Mouse (Mus musculus) limb, embryonic 10.5 days (tissue): Measurements from ENCODE around the gene Wars. TPM values are rescaled to one million over a fixed set of nuclear protein-coding genes. Genes with fewer than 3 reads are reported as not detected.

ENCODE experiments used
- DNase-seq: peaks from one replicate; pipeline ENCODE4 v3.0.0-alpha.2; 2017; ENCODE audit warnings: low spot score
- H3K27ac ChIP-seq: fragments of 300-500 bp; sonication (generic); 2 replicates; pipeline ENCODE4 v1.5.1; 2016; ENCODE audit warnings: mild to moderate bottlenecking
- H3K27me3 ChIP-seq: fragments of 300-500 bp; sonication (generic); 2 replicates; pipeline ENCODE4 v1.6.1; 2016; ENCODE audit warnings: low read depth, mild to moderate bottlenecking; ENCODE audit not compliant: poor library complexity, severe bottlenecking
- H3K36me3 ChIP-seq: fragments of 300-500 bp; sonication (generic); 2 replicates; pipeline ENCODE4 v1.6.1; 2016; ENCODE audit warnings: mild to moderate bottlenecking, moderate library complexity
- H3K4me1 ChIP-seq: fragments of 300-500 bp; sonication (generic); 2 replicates; pipeline ENCODE4 v1.6.1; 2016
- H3K4me3 ChIP-seq: fragments of 300-500 bp; sonication (generic); 2 replicates; pipeline ENCODE4 v1.5.1; 2016; ENCODE audit warnings: mild to moderate bottlenecking, moderate library complexity
- H3K9me3 ChIP-seq: fragments of 300-500 bp; sonication (generic); replicated peaks from 2 replicates; pipeline ENCODE4 v1.6.1; 2016; ENCODE audit warnings: mild to moderate bottlenecking
- WGBS: fragments of 180-500 bp; shearing (Covaris S2); methylation state at CpG from one replicate; pipeline ENCODE4 v1.1.7; 2016; 5-methylcytosine and 5-hydroxymethylcytosine counted together
- polyA plus RNA-seq: library from polyadenylated mRNA; unstranded; fragments of >200 nt; fragmentation: Nextera tagmentation; extraction: Ambion mirVana; gene quantifications from 2 replicates; pipeline ENCODE4 v1.2.1, GENCODE M21; 2016

Gene Wars
- polyA plus RNA-seq: 138 and 157 TPM in 2 replicates

DNA sequence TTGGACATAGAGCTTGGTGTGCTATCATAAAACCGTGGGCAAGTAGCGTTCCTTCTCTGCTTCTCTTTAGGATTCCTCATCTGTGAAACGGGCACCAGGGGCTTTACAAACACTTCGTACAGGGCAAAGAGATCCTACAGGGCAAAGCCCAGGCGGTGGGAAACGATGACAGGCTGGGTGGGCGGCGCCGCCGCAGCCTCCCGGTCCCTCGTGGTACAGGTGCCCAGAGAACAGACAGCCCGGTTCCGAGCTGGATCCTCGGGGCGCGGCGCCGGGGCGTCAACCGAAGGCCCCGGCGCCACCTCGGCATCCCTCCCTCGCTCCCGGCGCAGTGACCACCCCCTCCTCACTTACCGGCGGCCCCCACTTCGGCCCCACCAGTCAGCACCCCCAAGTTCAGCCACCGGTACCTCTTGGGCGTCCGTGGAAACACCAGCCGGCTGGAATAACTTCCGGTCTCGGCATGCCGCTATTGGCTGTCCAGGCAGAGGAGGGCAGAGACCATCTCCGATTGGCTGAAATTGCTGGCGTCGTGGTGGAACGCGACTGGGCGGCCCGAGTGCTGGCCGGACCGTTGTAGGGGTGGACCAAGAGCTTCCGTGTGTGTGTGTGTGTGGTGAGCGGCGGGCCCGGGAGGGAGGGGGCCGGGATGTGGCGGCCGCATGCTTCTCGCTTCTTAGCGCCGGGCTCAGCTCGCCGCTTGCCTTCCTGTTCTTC is at the start of gene Wars:
TSS of gene Wars (minus strand) at position 460 of the 717 bp plus-strand sequence.
- Histone ChIP-seq H3K36me3 (peaks cover 30% of the 10 kb centered on the region), H3K27ac (peak within 1 kb of the TSS; percentile 88), H3K9me3 (no peaks in the 10 kb centered on the region), H3K27me3 (no peaks in the 10 kb centered on the region), H3K4me1 (peaks cover 16% of the 10 kb centered on the region), H3K4me3 (peak within 1 kb of the TSS; percentile 93)
- under 1% methylated on average over 58 of the region's 58 CpGs for WGBS
- DNase-seq: peak; percentile 97

DNA sequence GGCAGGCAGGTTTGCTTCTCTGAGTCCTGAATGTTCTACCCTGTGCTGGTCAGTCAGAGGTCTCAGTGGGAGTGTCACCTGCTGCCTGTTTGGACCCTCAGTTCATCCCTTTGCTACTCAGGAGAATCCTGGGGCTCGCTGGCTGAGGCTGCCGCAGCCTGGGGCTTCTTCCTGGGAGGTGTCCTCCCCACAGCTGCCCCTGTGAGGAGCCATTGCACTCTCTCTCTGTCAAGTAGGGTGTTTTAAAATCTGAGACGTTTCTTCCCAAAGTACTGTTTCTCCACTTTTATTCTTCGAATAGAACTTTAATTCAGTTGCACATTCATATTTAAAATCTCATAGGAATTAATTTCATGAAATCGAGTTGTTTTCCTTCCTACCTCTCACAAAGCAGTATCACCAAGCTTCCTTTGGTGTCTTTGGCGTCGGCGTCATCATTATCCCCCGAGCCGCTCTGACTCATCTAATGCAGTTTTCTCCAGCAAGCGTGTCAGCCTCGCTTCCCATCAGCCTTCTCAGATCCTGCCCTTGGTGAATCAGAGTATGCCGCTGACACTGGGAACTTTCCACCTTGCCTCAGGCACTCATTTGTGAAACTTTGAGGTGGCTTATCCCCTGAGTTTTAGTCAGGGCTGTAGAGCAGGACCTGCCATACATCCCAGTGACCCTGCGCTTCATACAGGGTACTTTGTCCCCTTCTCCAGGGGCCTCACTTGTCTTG is 48.4 kb upstream of the Wars start:
- no peak overlapping the region for H3K4me3 ChIP-seq
- no peak for DNase-seq
- H3K27ac ChIP-seq: no peak overlapping the region
- H3K4me1 ChIP-seq: no peaks in the 10 kb centered on the region
- WGBS: 88% methylated on average over 14 of the region's 14 CpGs
- no peaks in the 10 kb centered on the region for H3K36me3 ChIP-seq
- H3K9me3 ChIP-seq: no peaks in the 10 kb centered on the region
- H3K27me3 ChIP-seq: no peaks in the 10 kb centered on the region

DNA sequence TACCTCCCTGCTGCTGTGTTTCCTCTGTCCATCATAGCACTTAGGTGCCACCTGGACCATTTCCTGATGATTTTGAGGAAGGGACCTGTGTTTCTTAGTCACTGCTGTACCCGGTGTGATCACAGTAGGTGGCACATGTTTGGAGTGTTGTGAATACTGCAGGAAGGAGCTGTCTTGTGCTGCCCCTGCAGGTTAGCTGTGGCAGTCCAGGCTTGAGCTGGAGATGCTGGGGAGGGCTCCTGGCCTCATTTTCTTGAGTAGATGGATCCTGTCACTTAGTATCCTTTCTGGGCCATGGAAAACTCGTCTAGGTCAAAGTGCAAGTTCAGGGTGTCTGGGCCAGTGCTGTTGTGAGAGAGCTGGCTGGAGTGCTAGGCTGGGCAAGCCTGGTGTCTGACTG is 47.3 kb upstream of the Wars start:
- WGBS: 61% methylated on average over 2 of the region's 2 CpGs
- no peak overlapping the region for H3K27ac ChIP-seq

DNA sequence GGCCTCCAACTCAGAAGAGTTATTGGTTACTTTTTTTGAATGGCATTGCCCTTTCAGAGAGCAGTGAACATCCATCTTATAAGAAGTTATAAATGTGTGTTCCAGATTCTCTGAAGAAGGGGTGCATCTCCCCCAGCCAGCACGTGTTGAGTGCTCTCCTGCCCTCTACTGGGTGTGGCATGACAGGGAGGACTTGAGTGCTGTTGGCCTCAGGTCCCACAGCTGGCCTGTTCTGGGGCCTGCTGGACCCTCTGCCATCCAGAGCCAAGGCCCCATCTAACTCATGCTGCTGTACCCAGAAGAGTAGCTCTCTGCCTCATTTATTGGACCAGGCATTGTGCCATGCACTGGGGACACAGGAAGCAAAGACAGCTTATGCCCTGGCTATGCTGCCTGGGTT is 46.3 kb upstream of the Wars start:
- Histone ChIP-seq H3K27ac (no peak overlapping the region), H3K27me3 (no peaks in the 10 kb centered on the region), H3K4me1 (no peaks in the 10 kb centered on the region), H3K9me3 (no peaks in the 10 kb centered on the region), H3K4me3 (no peak overlapping the region), H3K36me3 (no peaks in the 10 kb centered on the region)
- no peak for DNase-seq
- 35% methylated on average over 1 of the region's 1 CpGs for WGBS

More for the DNA sequence above, 47.3 kb upstream of the Wars start:
- Histone ChIP-seq H3K9me3 (no peaks in the 10 kb centered on the region), H3K36me3 (no peaks in the 10 kb centered on the region), H3K27me3 (no peaks in the 10 kb centered on the region), H3K4me1 (no peaks in the 10 kb centered on the region), H3K4me3 (no peak overlapping the region)
- no peak for DNase-seq

DNA sequence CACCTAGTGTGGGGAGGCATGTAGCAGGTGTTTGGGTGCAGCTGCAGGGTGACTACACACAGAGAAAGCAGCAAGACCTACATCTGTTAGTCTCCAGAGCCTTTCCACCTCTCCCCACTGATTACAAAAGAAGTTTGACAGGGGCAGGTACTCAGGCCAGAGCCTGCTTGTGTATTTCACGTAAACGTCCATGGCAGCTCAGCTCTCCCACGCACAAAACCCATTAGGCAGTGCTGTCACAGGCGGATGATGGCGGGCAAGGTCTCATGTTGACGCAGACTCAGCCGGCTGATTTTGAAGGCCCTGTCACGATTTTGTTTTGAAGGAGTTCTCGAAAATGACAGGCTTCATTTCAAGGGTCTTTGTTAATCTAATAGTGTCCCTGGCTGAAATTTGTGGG is 45.3 kb upstream of the Wars start:
- 92% methylated on average over 9 of the region's 9 CpGs for WGBS
- Histone ChIP-seq H3K4me3 (no peak overlapping the region), H3K27ac (no peak overlapping the region), H3K4me1 (peaks cover under 1% of the 10 kb centered on the region; the same call in 1 of the 2 replicates), H3K36me3 (no peaks in the 10 kb centered on the region), H3K9me3 (no peaks in the 10 kb centered on the region), H3K27me3 (no peaks in the 10 kb centered on the region)
- no peak for DNase-seq

DNA sequence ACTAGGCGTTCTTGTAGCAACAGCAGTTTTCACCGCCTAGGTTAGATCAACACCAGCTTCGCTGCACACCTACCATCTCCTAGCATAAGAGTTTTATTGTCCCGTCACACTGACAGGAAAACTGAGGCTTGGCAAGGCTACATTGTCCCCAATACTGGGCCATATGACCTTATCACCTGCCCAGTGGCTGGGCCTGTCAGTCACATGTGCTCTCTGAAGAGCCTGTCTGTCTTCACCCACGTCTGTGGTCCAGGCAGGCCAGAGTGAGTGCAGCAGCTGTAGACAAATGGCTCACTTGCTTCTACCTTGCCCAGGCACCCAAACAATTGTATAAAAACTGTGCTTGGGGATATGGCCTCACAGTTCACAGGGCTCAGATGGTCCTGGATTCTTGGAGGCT is 44.9 kb upstream of the Wars start:
- no peak overlapping the region for H3K27ac ChIP-seq

DNA sequence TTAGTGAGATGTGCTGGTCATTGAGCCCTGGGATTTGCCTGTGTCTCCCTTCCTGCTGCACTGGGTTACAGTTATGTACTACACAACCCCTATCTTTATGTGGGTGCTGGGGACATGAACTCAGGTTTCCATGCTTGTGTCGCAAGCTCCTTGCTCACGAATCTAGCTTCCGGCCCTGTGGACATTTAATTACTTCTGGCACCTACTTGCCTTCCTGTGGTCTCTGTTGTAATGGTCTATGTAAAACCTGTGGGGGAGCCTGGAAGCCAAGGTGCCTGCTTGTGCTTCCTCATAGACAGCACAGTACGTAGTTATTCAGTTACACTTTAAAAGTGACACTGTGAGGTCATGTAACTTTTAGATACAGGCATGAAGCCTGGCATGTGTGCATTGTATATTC is 43.5 kb upstream of the Wars start:
- Histone ChIP-seq H3K27ac (no peak overlapping the region), H3K9me3 (no peaks in the 10 kb centered on the region), H3K36me3 (no peaks in the 10 kb centered on the region), H3K4me1 (peaks cover 6% of the 10 kb centered on the region; the same call in 1 of the 2 replicates), H3K27me3 (no peaks in the 10 kb centered on the region), H3K4me3 (no peak overlapping the region)
- no peak for DNase-seq
- 90% methylated on average over 4 of the region's 4 CpGs for WGBS

More for the DNA sequence above, 44.9 kb upstream of the Wars start:
- no peak overlapping the region for H3K4me3 ChIP-seq
- DNase-seq: no peak
- 83% methylated on average over 5 of the region's 5 CpGs for WGBS
- H3K36me3 ChIP-seq: no peaks in the 10 kb centered on the region
- peaks cover 5% of the 10 kb centered on the region; the same call in 1 of the 2 replicates for H3K4me1 ChIP-seq
- no peaks in the 10 kb centered on the region for H3K27me3 ChIP-seq
- H3K9me3 ChIP-seq: no peaks in the 10 kb centered on the region

DNA sequence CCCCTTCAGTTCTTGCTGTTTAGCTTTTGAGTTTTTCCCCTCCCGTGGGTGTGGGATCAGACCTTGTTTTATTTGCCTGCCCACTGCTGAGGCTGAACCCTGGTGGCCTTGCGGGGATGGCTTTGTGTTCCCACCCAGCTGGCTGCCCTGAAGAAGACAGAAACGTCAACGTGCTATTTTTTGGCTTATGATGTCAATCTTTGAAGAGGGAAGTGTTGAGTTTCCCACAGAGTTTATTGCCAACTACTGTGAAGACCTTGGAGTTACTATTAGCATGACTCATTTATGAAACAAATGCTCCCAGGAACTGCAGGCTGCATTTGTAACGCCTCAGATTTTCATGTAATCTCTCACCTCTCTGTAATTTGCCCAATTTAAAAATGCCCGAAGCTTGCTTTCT is 42.9 kb upstream of the Wars start:
- Histone ChIP-seq H3K36me3 (no peaks in the 10 kb centered on the region), H3K9me3 (no peaks in the 10 kb centered on the region), H3K27me3 (no peaks in the 10 kb centered on the region), H3K4me3 (no peak overlapping the region), H3K4me1 (peaks cover 6% of the 10 kb centered on the region; the same call in 1 of the 2 replicates), H3K27ac (no peak overlapping the region)
- 70% methylated on average over 6 of the region's 6 CpGs for WGBS
- DNase-seq: no peak

DNA sequence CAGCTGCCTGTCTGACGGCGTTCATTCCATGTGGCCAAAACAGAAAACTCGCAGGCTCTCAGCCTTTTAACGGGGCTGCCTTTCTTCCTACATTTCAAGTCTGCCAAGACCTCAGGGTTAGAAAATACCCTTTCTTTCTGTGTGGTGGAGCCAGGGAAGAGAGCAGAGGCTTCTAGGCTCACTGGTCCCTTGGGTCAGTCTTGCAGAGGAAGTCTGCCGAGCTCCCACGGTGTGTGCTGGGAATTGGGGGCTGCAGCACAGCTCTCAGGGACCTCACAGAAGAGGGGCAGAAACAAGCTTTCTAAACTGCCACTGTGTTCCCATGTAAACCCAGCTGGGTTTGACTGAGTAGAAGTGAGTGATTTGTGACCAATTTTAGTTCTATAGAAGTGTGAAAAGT is 40.3 kb upstream of the Wars start:
- Histone ChIP-seq H3K4me1 (peaks cover 9% of the 10 kb centered on the region), H3K4me3 (no peak overlapping the region), H3K9me3 (no peaks in the 10 kb centered on the region), H3K27ac (no peak overlapping the region), H3K36me3 (no peaks in the 10 kb centered on the region), H3K27me3 (no peaks in the 10 kb centered on the region)
- WGBS: 84% methylated on average over 6 of the region's 6 CpGs
- DNase-seq: no peak

DNA sequence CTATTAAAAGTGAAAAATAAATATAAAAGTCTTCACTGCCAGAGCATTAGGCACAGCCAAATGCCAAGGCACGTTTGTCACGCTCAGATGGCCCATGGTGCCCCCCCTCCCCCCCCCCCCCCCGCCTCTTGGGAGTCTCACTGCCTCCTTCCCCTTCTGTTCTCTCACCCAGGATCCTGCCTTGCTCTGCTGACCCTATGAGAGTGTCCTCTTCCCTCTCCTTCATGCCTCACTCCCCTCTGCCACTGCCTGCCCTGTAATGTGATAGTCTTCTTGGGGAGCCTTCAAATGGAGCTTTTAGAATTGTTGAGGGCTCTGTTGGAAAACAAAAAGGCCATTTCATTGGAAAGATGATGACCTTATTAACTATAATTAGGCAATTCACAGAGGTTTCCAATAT is 38.1 kb upstream of the Wars start:
- Histone ChIP-seq H3K27ac (no peak overlapping the region), H3K36me3 (no peaks in the 10 kb centered on the region), H3K9me3 (no peaks in the 10 kb centered on the region), H3K4me3 (no peak overlapping the region), H3K4me1 (peaks cover 20% of the 10 kb centered on the region), H3K27me3 (no peaks in the 10 kb centered on the region)
- WGBS: 52% methylated on average over 3 of the region's 3 CpGs
- DNase-seq: no peak

DNA sequence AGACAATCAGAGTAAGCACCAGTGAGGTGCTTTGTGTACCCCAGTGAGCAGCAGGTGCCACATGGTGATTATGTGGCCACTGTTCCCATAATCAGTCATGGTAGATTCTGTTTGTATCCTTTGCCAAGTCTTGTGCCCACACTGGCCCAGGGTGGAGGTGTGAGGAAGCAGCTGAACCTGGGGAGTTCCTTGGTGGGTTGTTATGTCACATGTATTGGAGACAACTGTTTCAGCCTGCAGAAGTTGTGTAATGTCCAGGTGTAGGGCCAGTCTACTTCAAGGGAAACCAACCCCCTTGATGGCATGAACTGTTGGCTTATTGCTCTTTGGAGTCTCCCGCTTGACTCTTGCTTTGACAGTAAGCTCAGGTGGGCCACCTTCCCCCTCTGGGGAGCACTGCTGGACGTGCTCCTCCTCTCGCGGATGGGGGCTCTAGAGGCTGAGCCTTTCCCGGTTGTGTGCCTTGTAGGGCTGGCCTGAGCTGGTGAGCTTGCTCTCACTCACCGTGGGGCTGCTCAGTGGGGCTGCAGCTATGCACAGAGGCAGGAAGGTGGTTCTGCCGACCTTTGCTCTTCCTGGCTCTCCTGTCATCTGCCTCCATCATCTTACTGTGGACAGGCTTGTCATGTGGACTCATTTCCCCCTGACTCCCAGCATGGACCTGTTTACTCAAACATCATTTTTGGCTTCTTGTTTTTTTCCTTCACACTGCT is 37.5 kb upstream of the Wars start:
- Histone ChIP-seq H3K9me3 (no peaks in the 10 kb centered on the region), H3K27ac (no peak overlapping the region; the same call in 1 of the 2 replicates)

DNA sequence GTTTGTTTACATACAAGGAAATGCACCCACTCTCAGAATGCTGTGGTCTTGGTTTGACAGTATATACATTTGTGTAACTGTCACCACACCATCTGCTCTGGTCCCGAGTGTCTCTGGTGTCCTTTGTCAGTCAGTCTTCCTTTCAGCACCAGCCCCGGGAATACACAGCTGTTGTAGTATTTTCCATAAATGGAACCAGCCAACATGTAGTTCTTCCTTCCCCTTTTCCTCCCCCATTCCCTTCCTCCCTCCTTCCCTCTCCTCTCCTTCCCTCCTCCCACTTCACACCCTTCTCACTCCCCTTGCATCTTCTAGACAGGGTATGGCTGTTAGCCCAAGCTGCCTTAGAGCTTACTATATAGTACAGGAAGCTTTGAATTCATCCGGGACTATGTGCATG is 35.5 kb upstream of the Wars start:
- Histone ChIP-seq H3K27ac (no peak overlapping the region), H3K4me3 (no peak overlapping the region), H3K9me3 (no peaks in the 10 kb centered on the region), H3K4me1 (peaks cover 24% of the 10 kb centered on the region), H3K36me3 (no peaks in the 10 kb centered on the region), H3K27me3 (no peaks in the 10 kb centered on the region)
- no peak for DNase-seq
- WGBS: 88% methylated on average over 3 of the region's 3 CpGs

More for the DNA sequence above, 37.5 kb upstream of the Wars start:
- Histone ChIP-seq H3K4me3 (no peak overlapping the region), H3K27me3 (no peaks in the 10 kb centered on the region), H3K36me3 (no peaks in the 10 kb centered on the region), H3K4me1 (peaks cover 20% of the 10 kb centered on the region)
- 63% methylated on average over 7 of the region's 7 CpGs for WGBS
- no peak for DNase-seq

DNA sequence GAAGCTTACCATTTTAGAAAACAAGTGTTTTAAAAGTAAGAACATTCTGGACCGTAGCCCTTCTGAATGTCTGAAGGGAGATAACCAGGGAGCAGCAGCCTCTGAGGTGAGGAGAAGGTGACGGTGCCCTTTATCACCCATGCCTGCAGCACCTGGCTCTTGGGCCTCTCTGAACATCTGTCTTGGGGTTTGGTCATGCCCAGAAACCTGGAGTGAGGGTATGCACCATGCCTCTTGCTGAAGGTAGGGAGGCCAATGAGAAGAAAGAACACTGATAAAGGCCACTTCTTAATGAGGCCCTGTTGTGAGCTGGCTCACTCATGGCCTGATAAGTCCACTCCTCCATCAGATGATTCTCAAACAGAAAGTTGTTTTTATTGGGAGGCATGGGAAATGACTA is 34.3 kb upstream of the Wars start:
- no peaks in the 10 kb centered on the region for H3K27me3 ChIP-seq
- H3K36me3 ChIP-seq: peaks cover 3% of the 10 kb centered on the region; the same call in 1 of the 2 replicates
- no peak overlapping the region for H3K27ac ChIP-seq
- DNase-seq: no peak
- no peak overlapping the region for H3K4me3 ChIP-seq
- WGBS: 85% methylated on average over 2 of the region's 2 CpGs
- H3K4me1 ChIP-seq: peaks cover 18% of the 10 kb centered on the region
- no peaks in the 10 kb centered on the region for H3K9me3 ChIP-seq
